Mouse (Mus musculus): ENCODE results near the gene Olfr657. TPM values are rescaled to one million over a fixed set of nuclear protein-coding genes. Genes with fewer than 3 reads are reported as not detected.

The Olfr657 gene
- polyA plus RNA-seq, 1 experiment: not detected

DNA sequence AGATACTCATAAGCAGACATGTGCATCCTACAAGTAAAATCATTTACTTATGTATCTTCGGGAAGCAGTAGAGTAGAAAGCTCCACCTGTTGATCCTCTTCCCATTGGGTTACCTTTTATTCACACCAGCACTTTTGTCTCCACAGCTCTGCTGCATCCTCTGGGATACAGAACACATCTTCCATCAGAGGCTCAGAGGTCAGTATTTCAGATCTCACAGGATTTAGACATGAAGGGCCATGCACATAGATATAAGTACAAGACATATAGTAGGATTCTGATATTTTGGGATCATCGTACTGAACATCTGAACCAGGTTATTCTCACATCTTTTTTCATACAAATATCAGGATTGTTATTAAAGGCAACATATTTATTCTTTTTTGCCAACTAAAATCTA lies 61.6 kb downstream of the Olfr657 start, which contains the start of gene Olfr661:
TSS of gene Olfr661 (plus strand) at position 301 of the 400 bp plus-strand sequence.
- DNase-seq (ENCODE audit: low read depth): no peak
- TF ChIP-seq CTCF (IDR thresholded peaks at IDR 0.05; ENCODE audit: borderline replicate concordance, extremely low read depth, insufficient read depth, insufficient read length) (no peak), POLR2A (IDR thresholded peaks at IDR 0.05; ENCODE audit: borderline replicate concordance, extremely low read depth, insufficient read depth, insufficient read length, poor library complexity, severe bottlenecking) (no peak)

Other genes starting within 250 kb of the Olfr657 start
- not detected in 2 replicates for gene Trim30c, start 224.0 kb upstream of the Olfr657 start, polyA plus RNA-seq (2012; rRNA removed)
- gene Trim30a, start 159.6 kb upstream of the Olfr657 start, polyA plus RNA-seq (2012; rRNA removed): 0.64 and 0.79 TPM in 2 replicates
- gene Trim30d, start 116.9 kb upstream of the Olfr657 start, polyA plus RNA-seq (2012; rRNA removed): 0.21 and 0.33 TPM in 2 replicates
- not detected in 2 replicates for gene Olfr651, start 74.7 kb upstream of the Olfr657 start, polyA plus RNA-seq (2012; rRNA removed)
- not detected in 2 replicates for gene Olfr652, start 63.9 kb upstream of the Olfr657 start, polyA plus RNA-seq (2012; rRNA removed)
- gene Olfr653, start 47.5 kb upstream of the Olfr657 start, polyA plus RNA-seq (2012; rRNA removed): not detected in 2 replicates
- not detected in 2 replicates for gene Olfr654, start 37.8 kb upstream of the Olfr657 start, polyA plus RNA-seq (2012; rRNA removed)
- not detected in 2 replicates for gene Olfr655, start 23.0 kb upstream of the Olfr657 start, polyA plus RNA-seq (2012; rRNA removed)
- not detected in 2 replicates for gene Olfr656, start 10.8 kb upstream of the Olfr657 start, polyA plus RNA-seq (2012; rRNA removed)
- 0.04 and 0.08 TPM in 2 replicates for gene Olfr658, start 22.5 kb downstream of the Olfr657 start, polyA plus RNA-seq (2012; rRNA removed)
- not detected in 2 replicates for gene Olfr659, start 42.0 kb downstream of the Olfr657 start, polyA plus RNA-seq (2012; rRNA removed)
- gene Olfr661, start 61.7 kb downstream of the Olfr657 start, polyA plus RNA-seq (2012; rRNA removed): not detected in 2 replicates
- not detected in 2 replicates for gene Usp17le, start 152.7 kb downstream of the Olfr657 start, polyA plus RNA-seq (2012; rRNA removed)
- not detected in 2 replicates for gene Usp17lb, start 217.8 kb downstream of the Olfr657 start, polyA plus RNA-seq (2012; rRNA removed)
- gene Usp17la, start 232.2 kb downstream of the Olfr657 start, polyA plus RNA-seq (2012; rRNA removed): not detected in 2 replicates